Mouse (Mus musculus): ENCODE data around the gene Tpcn1. TPM values are rescaled to one million over a fixed set of nuclear protein-coding genes. Genes with fewer than 3 reads are reported as not detected.

Gene Tpcn1
- polyA plus RNA-seq, 1 experiment from 2014 or later, result 24.2 TPM

Other genes with a start within 250 kb of the Tpcn1 start
- not detected in 2 replicates for gene Lhx5, start 157.0 kb downstream of the Tpcn1 start, polyA plus RNA-seq (2015; fragmentation: Nextera tagmentation; extraction: Ambion mirVana)
- 6.5 and 8.2 TPM in 2 replicates for gene Sdsl, start 115.9 kb downstream of the Tpcn1 start, polyA plus RNA-seq (2015; fragmentation: Nextera tagmentation; extraction: Ambion mirVana)
- 3.2 and 4.3 TPM in 2 replicates for gene Sds, start 112.1 kb downstream of the Tpcn1 start, polyA plus RNA-seq (2015; fragmentation: Nextera tagmentation; extraction: Ambion mirVana)
- gene Plbd2, start 85.0 kb downstream of the Tpcn1 start, polyA plus RNA-seq (2015; fragmentation: Nextera tagmentation; extraction: Ambion mirVana), result 16.7 and 19.0 TPM in 2 replicates
- gene Slc8b1, start 77.5 kb downstream of the Tpcn1 start, polyA plus RNA-seq (2015; fragmentation: Nextera tagmentation; extraction: Ambion mirVana), result 9.2 TPM in 2 replicates
- 1.2 TPM in 2 replicates for gene Iqcd, start 343 bp upstream of the Tpcn1 start, polyA plus RNA-seq (2015; fragmentation: Nextera tagmentation; extraction: Ambion mirVana)
- gene Rita1, start 23.9 kb upstream of the Tpcn1 start, polyA plus RNA-seq (2015; fragmentation: Nextera tagmentation; extraction: Ambion mirVana), result 3.6 and 3.7 TPM in 2 replicates
- gene Ddx54, start 24.1 kb upstream of the Tpcn1 start, polyA plus RNA-seq (2015; fragmentation: Nextera tagmentation; extraction: Ambion mirVana), result 14.7 and 16.1 TPM in 2 replicates
- gene Cfap73, start 45.6 kb upstream of the Tpcn1 start, polyA plus RNA-seq (2015; fragmentation: Nextera tagmentation; extraction: Ambion mirVana), result not detected in 2 replicates
- gene Rasal1, start 60.1 kb upstream of the Tpcn1 start, polyA plus RNA-seq (2015; fragmentation: Nextera tagmentation; extraction: Ambion mirVana), result 0.11 and 0.15 TPM in 2 replicates
- gene Dtx1, start 123.3 kb upstream of the Tpcn1 start, polyA plus RNA-seq (2015; fragmentation: Nextera tagmentation; extraction: Ambion mirVana), result 0.07 TPM in 1 of 2 replicates, not detected in the other
- gene Oas2, start 161.2 kb upstream of the Tpcn1 start, polyA plus RNA-seq (2015; fragmentation: Nextera tagmentation; extraction: Ambion mirVana), result 0.56 and 0.66 TPM in 2 replicates
- 0.30 and 0.68 TPM in 2 replicates for gene Oas3, start 189.0 kb upstream of the Tpcn1 start, polyA plus RNA-seq (2015; fragmentation: Nextera tagmentation; extraction: Ambion mirVana)
- gene Oas1e, start 206.9 kb upstream of the Tpcn1 start, polyA plus RNA-seq (2015; fragmentation: Nextera tagmentation; extraction: Ambion mirVana), result 0.12 and 0.15 TPM in 2 replicates
- 0.12 and 0.20 TPM in 2 replicates for gene Oas1c, start 223.8 kb upstream of the Tpcn1 start, polyA plus RNA-seq (2015; fragmentation: Nextera tagmentation; extraction: Ambion mirVana)

Measured in liver, embryonic 16.5 days (tissue).